Mouse (Mus musculus): ENCODE data around the gene Actl10.

The Actl10 gene

DNA sequence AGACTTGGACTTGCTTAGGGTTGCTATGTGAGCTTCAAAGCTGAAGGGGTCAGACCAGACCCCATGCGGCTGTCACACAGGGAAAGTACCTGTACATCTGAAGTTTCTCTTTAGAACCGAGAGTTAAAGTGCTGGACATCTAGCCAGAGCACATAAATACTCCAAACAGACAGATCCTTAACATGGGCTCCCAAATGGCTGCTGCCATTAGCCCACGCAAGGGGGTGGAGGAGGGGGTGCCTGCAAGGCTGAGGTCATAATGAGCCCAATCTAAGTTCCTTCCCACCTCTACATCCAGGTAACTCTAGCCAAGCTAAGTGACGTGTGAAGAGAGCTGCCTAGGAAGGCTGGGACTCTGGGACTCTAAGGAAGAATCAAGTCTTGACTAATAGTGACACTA lies at the start of gene Actl10:
Actl10 (plus strand) TSS at position 301 of the 400 bp plus-strand sequence.
- no peak for DNase-seq (ENCODE audit: low read depth)

DNA sequence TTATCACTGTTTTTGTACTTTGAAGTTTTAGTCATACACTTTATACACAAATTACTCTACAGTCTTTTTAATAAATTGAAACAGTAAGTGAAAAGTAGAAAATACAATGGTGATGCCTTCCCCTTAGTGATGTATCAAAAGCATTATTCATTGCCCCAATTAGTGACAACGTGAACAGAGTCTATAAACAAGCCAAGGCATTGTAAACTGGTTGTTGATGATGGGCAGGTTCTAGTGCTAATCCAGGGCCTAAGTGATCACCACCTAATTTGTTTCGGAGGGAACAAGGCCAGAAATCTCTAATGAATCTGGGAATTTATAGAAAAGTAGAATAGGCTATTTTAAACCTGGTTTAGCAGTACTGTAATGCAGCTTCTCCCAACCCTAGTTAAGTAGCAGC lies 44.5 kb upstream of the Actl10 start:
- DNase-seq (ENCODE audit: low read depth): no peak

DNA sequence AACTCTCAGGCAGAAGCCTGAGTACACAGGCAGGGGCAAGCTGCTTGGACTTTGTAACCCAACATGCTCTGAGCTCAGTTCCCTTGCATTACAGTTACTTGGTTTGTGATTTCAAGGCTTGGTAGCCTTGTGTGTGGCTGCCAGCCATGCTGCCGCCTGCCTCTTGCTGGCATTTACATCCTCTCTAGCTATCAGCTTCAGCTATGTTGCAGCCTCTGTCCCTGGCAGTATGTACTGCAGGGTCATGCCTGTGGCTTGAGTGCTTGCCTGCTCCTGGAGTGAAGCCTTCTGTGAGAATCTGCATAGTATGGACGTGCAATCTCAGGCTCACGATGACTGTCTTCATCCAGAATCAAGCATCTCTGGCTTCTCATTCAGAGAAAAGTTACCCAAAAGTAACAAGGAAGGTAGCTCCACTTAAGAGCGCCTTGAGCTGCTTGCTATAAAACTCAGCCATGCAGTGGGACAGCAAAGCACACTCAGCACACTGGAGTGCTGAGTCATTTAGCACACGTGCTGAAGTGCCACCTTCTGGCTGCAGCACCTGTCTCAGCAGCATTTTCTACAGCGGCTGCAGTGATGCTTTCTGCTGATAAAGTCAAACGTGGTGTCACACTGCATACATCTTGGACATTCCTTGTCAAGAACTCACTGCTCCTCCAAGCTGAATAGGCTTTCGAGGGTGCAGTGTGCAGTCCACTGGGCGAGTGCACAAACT lies 43.9 kb upstream of the Actl10 start:
- no peak for DNase-seq (ENCODE audit: low read depth)

DNA sequence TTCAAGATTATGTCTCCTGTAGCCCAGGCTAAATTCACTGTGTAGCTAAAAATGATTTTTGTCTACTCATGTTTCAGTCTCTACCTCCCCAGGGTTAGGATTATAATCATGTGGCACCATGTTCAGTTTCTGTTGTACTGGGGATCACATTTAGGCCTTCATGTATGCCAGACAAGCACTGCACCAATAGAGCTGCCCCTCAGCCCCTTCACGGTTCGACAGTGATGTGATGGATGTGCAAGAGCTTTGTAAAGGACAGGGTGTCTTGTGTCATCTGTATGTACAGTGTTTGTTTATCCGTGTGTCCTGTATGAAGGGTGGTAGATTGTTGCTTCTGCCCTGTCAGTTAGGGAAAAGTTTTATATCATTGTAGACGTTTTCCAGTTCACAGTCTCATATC lies 43.1 kb upstream of the Actl10 start:
- DNase-seq (ENCODE audit: low read depth): no peak

DNA sequence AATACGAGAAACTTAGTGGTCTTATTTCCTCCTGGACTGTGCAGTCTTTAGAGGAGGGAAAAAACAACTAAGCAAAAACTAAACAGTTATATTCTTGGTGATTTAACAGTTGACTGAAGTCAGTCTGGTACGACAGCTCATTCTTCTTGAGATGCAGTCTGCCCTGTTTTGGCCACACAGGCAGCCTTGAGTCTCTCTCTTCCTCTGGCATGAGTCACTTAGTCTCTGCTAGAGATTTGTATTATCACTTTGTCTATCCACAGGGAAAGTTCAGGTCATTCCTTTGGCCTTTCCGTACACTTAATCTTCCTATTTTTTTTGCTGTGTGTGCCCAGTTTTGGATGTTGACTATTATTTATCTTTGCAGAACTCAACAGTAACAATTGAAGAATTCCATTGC lies 41.4 kb upstream of the Actl10 start:
- DNase-seq (ENCODE audit: low read depth): no peak

DNA sequence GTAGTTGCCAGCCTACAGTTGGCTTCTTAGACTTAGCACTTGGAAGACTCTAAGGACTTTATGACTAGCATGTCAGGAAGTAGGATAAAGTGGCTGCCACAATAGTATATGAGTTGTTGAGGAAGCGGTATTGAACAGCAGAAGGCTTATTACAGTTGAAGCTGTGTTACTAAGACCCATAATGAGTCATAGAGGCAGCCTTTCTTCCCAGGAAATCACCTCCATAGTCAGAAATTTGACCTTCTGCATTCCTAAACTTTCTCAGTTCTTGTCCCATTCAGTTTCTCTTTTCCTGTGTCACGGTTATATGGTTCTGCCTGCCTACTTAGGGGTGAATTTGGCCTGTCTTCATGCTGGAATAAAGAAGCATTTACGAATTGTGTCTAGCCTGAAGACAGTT lies 34.6 kb upstream of the Actl10 start:
- no peak for DNase-seq (ENCODE audit: low read depth)

DNA sequence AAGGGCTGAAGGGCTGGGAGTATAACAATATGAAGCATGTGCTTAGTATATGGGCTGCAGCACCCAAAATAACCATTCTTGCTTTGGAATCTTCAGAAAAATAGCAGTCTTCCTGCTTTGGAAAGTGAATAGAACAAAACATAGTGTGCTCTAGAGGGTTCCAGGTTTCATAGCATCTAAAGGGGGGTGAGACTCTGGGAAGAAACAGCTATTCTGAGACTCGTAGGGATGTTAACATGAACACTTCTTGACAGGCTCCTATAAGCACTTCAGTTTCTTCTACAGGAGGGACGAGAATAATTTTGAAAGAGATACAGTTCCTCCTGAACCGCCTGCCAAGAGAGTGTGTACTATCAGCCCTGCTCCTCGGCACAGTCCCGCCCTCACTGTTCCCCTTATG lies 34.2 kb upstream of the Actl10 start:
- DNase-seq (ENCODE audit: low read depth): no peak

DNA sequence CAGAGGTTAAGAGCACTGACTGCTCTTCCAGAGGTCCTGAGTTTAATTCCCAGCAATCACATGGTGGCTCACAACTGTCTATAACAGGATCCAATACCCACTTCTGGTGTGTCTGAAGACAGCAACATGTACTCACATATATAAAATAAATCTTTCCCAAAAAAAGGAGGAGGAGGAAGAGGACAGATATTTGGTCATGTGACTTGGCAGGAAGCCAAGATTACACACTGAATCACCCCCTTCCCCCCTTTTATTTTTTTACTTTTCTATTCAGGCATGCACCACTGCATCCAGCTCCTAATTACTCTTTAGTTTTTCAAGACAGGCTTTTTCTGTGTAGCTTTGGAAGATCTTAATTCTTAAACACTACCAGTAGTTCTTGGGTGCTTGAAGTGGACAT lies 30.1 kb upstream of the Actl10 start:
- no peak for DNase-seq (ENCODE audit: low read depth)

DNA sequence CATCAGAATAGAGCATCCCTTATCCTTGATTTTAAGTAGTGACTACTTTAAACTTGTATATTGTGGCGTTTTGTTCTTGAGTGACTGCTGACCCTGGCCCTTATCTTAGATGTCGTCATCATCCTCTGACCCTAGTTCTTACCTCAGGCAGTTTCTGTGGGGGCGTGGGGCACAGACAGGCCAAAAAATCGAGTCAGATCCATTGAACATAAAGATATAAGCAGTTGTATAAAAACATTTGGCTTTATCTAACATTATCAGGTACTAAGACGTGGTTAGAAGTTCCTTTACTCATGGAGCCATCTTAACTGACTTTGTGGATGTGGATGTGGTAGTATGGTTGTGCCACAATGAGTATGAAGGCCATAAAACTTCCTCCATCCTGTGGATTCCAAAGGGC lies 29.2 kb upstream of the Actl10 start:
- DNase-seq (ENCODE audit: low read depth): no peak

DNA sequence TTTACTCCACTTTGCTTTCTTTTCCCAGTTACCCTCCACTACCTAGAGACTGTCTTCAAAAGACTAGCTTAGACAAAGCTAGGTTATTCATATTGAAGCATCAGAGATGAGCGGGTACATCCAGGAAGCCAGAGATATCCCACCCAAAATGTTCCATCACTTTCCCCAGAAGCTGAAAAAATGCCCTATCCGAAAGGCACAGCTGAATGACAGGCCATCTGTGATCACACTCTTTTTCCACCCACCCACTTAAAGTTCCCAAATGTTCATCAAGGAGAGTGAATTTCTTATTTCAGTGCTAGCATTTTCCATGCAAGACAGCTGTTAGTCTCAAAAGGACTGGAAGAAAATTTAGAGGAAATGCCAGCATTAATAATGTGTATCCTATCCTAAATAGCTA lies 26.3 kb upstream of the Actl10 start:
- DNase-seq (ENCODE audit: low read depth): no peak

DNA sequence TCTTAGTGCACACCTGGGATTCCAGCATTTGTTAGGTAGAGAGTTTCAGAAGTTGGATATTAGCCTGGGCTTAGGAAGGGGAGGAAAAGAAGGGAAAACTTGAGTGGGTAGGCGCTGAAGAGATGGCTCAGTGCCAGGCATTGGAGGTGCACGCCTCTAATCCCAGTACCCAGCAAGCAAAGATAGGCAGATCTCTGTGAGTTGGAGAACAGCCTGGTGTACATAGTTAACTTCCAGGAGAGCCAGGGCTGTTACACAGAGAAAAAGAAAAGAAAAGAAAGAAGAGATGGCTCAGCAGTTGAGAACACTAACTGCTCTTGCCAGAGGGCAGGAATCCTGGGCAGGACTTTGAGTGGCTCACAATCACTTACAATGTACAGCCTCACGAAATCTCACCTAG lies 25.0 kb upstream of the Actl10 start:
- DNase-seq (ENCODE audit: low read depth): no peak

DNA sequence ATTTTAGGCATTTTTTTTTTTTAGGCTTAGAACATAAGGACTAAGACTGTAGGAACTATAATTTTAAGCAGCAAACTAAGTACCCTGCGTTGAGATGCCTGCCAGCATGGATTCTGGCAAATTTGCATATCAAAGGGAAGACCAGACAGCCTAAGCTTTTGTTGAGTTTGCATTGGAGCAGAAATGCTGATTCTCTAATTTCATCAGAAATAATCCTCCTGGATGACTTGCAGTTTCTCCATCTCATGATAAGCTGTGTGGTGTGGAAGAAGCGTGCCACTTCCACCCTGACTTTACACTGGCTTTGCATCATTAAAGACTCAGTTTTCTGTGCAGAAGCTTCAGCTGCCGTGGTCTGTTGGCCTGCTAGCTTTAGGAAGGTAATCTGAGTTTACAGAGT lies 18.7 kb upstream of the Actl10 start:
- DNase-seq (ENCODE audit: low read depth): no peak

DNA sequence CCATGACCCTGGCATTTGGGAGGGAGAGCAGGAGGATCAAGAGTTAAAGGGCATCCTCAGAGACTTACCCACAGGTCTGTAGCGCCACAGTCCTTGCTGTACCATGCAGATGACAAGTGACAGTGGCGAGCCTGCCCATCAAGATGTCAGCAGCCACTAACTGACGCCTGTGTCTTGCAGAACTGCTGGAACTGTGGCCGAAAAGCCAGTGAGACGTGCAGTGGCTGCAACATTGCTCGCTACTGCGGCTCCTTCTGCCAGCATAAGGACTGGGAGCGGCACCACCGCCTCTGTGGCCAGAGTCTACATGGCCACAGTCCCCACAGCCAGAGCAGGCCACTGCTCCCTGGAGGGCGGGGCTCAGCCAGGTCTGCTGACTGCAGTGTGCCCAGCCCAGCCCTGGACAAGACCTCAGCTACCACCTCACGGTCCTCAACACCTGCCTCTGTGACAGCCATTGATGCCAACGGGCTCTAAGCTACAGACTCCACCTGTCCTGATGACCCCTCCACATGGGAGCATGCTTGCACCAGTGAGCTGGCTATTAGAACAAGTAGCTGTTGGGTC lies 16.8 kb upstream of the Actl10 start:
- no peak for DNase-seq (ENCODE audit: low read depth)

DNA sequence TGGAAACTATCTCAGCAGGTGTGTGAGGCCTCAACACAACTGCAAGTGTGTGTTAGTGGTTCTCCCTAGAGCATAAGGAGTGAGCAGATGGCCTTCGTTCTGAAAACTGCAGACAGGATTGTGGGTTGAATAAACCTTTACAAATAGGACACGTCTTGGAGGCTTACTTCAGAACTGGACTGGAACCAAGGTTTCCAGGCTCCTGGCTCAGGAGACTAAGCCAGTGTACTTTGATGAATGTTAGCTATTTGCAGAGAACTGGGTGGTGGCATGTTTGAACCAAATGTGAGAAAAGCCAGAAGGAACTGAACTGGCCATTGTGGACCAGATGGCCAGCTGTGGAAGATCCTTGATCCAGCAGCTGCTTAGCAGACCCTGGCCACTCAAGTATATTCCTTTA lies 13.3 kb upstream of the Actl10 start:
- no peak for DNase-seq (ENCODE audit: low read depth)

DNA sequence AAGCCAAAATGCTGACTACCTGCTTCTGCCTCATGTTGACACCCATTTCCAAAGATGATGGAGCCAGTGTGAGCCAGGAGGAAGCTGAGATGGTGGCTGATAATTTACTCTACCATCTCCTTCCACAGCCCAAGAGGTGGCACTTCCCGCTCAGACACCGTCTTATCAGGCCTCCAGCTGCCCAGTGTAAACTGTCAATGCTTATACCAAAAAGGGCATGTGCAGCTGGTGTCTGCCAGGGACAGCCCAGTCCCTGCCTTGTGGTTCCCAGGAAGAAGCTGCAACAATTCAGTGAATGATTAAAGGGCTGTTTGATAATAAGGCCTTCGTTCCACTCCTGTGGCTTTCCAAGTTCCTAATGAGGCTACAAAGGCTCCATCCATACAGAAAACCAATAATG lies 12.9 kb upstream of the Actl10 start:
- no peak for DNase-seq (ENCODE audit: low read depth)

DNA sequence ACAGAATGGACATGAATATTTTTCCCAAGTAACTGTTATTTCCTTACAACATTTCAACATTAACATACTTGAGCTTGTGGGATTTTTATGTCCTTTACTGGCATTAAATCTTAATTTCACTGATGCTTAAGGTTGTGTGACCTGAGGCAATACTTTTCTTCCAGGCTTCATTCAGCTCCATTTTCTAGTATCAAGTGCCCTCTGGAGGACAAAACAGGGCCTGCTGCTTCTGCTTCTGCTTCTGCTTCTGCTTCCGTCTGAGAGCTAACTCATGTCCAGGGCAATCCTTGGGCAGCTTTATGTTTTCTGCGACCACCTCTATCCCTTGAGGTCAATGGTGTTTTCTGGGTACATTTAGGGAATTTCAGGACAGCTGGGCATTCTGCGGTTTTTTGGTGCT lies 11.9 kb upstream of the Actl10 start:
- DNase-seq (ENCODE audit: low read depth): no peak

DNA sequence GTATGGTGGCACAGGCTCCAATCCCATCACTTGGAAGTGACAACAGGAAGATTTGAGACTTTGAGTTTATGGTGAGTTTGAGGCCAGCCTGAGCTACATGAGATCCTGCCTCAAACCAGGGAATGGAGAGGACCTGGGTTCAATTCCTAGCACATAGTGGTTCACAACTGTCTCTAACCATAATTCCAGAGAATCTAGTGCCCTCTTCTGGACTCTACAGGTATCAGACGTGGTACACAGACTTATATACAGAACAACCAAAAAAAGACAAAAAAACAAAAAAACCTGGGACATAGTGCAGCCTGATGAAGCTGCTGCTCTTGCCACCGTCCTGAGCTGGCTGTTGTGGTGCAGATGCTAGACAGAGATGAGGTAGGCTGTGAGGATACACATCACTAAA lies 9.9 kb upstream of the Actl10 start:
- DNase-seq (ENCODE audit: low read depth): no peak

DNA sequence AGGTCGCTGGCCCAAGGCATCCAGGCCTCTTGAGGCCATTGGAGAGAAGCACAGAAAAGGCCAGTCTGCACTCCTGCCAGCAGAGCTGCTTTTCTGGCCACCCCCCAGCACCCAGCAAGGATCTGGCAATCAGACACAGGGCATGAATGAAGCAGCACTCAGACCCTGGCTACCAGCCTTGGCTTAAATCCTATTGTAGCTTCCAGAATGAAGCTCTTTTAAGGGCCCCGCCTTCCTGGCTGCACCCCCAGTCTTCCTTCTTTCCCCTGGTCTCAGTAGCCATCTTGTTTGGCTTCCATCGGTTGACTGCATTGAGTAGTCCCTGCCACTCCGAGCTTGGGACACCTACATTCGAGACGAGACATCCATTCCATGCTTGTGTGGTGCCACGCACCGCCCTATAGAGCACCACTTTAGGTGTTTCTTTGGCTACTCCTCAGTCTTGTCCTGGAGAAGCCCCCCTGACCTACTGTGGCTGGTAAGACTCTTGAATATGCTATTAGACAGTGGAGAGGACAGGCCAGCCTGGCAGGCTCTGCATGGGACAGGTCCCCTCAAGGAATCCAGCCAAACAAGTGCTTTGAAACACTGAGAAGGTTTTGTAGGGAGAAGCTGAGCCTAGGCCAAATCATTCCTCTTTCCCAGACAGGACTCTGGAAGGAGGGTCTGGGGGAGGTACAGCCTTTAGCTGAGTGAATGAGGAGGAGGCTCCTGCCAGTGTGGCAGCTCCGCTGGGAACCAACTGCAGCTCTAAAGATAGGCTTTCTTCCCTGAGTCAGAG lies 7.8 kb upstream of the Actl10 start:
- no peak for DNase-seq (ENCODE audit: low read depth)

DNA sequence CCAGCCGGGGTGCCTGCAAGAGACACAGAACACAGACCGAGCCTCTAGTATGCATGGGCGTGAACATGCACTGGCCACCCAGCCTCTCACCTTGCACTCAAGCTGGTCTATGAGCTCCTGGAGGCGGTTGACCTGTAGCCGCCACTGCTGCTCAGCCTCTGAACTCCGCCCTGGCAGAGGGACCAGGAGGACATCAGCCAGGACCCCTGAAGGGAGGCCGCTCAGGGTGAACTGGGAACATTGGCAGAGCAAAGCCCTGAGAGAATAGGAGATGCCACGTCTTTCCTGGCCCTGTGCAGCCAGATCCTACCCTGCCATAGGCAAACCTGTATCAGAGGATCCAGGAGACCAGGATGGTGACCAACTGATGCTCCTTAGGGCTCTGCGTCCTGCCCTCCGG lies 4.9 kb upstream of the Actl10 start, which contains the start of gene 1700003F12Rik:
1700003F12Rik (plus strand) TSS at position 375 of the 400 bp plus-strand sequence.
- DNase-seq (ENCODE audit: low read depth): no peak

DNA sequence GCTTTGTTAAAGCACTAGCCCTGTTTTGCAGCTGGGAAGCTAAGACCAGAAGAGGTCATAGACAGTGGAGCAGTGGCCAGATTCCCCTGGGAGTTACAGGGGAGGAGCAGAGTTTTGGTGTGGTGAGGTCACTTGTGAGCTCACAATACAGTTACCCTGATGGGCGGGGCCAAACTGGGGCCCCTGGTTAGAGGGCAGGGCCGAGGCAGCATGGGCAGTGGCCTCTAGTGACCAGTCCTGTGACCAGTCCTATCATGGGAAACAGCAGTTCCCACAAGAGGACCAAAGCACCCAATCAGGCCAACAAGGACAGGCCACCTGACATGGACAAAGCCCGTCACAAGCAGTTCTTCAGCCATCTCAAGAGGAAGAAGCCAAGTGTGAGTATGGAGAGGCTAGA lies 2.9 kb upstream of the Actl10 start:
- no peak for DNase-seq (ENCODE audit: low read depth)

DNA sequence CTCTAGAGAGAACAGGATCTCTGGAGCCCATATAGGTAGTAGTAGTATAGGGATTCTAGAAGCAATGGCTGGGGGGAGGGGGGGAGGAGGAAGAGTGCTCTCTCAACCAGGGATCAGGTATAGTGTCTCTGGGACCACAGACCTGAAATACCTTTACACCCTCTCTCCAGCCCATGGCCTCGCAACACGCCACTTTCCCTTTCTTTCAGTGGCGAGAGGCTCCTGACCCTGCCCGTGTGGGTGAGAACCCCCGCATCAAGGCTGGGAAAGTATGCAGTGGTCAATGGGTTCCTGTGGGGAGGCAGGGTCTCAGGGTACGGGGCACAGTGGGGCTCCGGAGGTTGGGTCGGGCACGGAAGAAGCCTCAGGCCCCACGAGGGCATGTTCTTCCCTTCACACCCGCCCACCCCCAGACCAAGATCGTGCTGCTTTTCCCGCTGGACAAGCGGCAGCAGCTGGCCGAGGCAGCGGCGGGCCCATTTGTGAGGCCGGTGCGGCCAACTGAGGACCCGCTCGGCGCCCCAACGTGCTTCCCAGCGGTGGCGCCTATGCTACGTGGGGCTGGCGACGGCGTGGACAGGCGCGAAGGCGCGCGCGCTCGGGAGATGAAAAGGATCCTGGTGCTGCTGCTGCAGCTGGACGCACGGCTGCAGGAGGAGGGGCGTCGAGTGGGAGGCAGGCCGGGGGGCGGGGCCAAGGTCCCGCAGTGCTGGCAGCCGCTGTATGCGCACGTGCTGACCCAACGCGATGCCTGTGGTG lies 2.3 kb upstream of the Actl10 start:
- DNase-seq (ENCODE audit: low read depth): no peak

DNA sequence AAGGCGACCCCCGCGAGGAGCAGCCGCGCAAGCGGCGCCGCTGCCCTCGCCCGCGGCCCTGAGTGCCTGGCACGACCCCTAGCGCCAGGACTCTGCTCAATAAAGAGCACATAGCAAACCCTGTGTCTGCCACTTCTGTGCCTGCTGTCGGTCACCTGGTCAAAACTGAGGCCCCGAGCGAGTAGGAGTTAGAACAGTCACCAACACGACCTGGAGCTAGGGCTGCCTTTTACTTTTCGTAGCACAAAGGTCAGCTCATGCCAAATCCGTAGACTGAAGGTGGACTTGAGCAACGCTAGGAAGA lies 1.7 kb upstream of the Actl10 start:
- DNase-seq (ENCODE audit: low read depth): no peak

DNA sequence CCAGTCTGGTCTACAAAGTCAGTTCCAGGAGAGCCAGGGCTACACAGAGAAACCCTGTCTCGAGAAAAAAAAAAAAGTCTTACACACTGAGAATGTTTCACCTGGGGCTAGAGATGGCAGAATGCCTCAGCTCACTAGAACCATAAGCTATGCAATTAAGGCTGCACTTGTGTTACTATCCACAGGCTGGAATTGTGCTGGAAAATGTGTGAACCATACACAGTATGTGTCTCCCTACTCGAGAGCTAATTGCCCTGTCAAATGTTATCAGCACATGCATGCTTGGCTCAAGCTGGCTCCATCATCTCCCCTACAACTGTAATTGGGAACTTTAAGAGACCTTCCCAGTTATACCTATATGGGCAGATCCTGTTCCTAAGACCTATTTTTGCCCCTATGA lies 639 bp upstream of the Actl10 start:
- DNase-seq (ENCODE audit: low read depth): no peak
